Mouse (Mus musculus): ENCODE measurements around the gene Sfrp2. TPM values are rescaled to one million over a fixed set of nuclear protein-coding genes. Genes with fewer than 3 reads are reported as not detected.
A peak's percentile ranks its signal among the peaks of the same experiment; 100 is the strongest.

Gene Sfrp2
- polyA plus RNA-seq, 1 experiment from 2014 or later = 27.7 TPM

- 45% methylated on average over 11 of the region's 11 CpGs for WGBS
- DNase-seq (ENCODE audit: low spot score) (no peak), ATAC-seq (replicated peaks; ENCODE audit: low FRiP score) (no peak)
Observed at GRCm38 (mm10) chr3:83783716-83784469, 17.8 kb downstream of the Sfrp2 start.

GRCm38 (mm10) chr3:83784726-83785125 is 18.6 kb downstream of the Sfrp2 start:
- ATAC-seq (replicated peaks; ENCODE audit: low FRiP score) (no peak), DNase-seq (ENCODE audit: low spot score) (no peak)

More at GRCm38 (mm10) chr3:83783716-83784469, 17.8 kb downstream of the Sfrp2 start:
- Histone ChIP-seq H3K27ac (ENCODE audit: low read depth, low read length) (no peak overlapping the region), H3K36me3 (ENCODE audit: control insufficient read depth, insufficient read depth, low read length) (no peaks in the 10 kb centered on the region), H3K4me2 (no peak overlapping the region), H3K27me3 (replicated peaks; ENCODE audit: control insufficient read depth, insufficient read depth, low read length) (peaks cover 5% of the 10 kb centered on the region), H3K9ac (ENCODE audit: low read depth, low read length) (no peak overlapping the region), H3K4me1 (replicated peaks; ENCODE audit: control insufficient read depth, insufficient read depth, low read length) (no peaks in the 10 kb centered on the region), H3K9me3 (ENCODE audit: control insufficient read depth, low read length) (no peaks in the 10 kb centered on the region), H3K4me3 (ENCODE audit: low read depth, low read length) (no peak overlapping the region)

GRCm38 (mm10) chr3:83787086-83787485 is 21.0 kb downstream of the Sfrp2 start:
- Histone ChIP-seq H3K36me3 (ENCODE audit: control insufficient read depth, insufficient read depth, low read length) (no peaks in the 10 kb centered on the region), H3K9ac (ENCODE audit: low read depth, low read length) (no peak overlapping the region), H3K27ac (ENCODE audit: low read depth, low read length) (no peak overlapping the region), H3K4me1 (replicated peaks; ENCODE audit: control insufficient read depth, insufficient read depth, low read length) (no peaks in the 10 kb centered on the region), H3K4me3 (ENCODE audit: low read depth, low read length) (no peak overlapping the region), H3K9me3 (ENCODE audit: control insufficient read depth, low read length) (no peaks in the 10 kb centered on the region), H3K27me3 (replicated peaks; ENCODE audit: control insufficient read depth, insufficient read depth, low read length) (peaks cover 15% of the 10 kb centered on the region), H3K4me2 (no peak overlapping the region)
- no peak for DNase-seq (ENCODE audit: low spot score)
- no peak for ATAC-seq (replicated peaks; ENCODE audit: low FRiP score)
- 72% methylated on average over 2 of the region's 2 CpGs for WGBS

More at GRCm38 (mm10) chr3:83784726-83785125, 18.6 kb downstream of the Sfrp2 start:
- no peaks in the 10 kb centered on the region for H3K36me3 ChIP-seq (ENCODE audit: control insufficient read depth, insufficient read depth, low read length)
- H3K27me3 ChIP-seq (replicated peaks; ENCODE audit: control insufficient read depth, insufficient read depth, low read length) = peaks cover 12% of the 10 kb centered on the region
- H3K4me3 ChIP-seq (ENCODE audit: low read depth, low read length) = no peak overlapping the region
- H3K4me1 ChIP-seq (replicated peaks; ENCODE audit: control insufficient read depth, insufficient read depth, low read length) = no peaks in the 10 kb centered on the region
- no peak overlapping the region for H3K4me2 ChIP-seq
- H3K27ac ChIP-seq (ENCODE audit: low read depth, low read length) = no peak overlapping the region
- no peaks in the 10 kb centered on the region for H3K9me3 ChIP-seq (ENCODE audit: control insufficient read depth, low read length)
- H3K9ac ChIP-seq (ENCODE audit: low read depth, low read length) = no peak overlapping the region
- 71% methylated on average over 3 of the region's 3 CpGs for WGBS

GRCm38 (mm10) chr3:83787776-83788305 is 21.7 kb downstream of the Sfrp2 start:
- no peak for DNase-seq (ENCODE audit: low spot score)
- 85% methylated on average over 7 of the region's 7 CpGs for WGBS
- Histone ChIP-seq H3K9me3 (ENCODE audit: control insufficient read depth, low read length) (no peaks in the 10 kb centered on the region), H3K4me2 (no peak overlapping the region), H3K9ac (ENCODE audit: low read depth, low read length) (no peak overlapping the region), H3K36me3 (ENCODE audit: control insufficient read depth, insufficient read depth, low read length) (no peaks in the 10 kb centered on the region), H3K27me3 (replicated peaks; ENCODE audit: control insufficient read depth, insufficient read depth, low read length) (peaks cover 15% of the 10 kb centered on the region), H3K4me1 (replicated peaks; ENCODE audit: control insufficient read depth, insufficient read depth, low read length) (no peaks in the 10 kb centered on the region), H3K27ac (ENCODE audit: low read depth, low read length) (no peak overlapping the region), H3K4me3 (ENCODE audit: low read depth, low read length) (no peak overlapping the region)
- no peak for ATAC-seq (replicated peaks; ENCODE audit: low FRiP score)

GRCm38 (mm10) chr3:83789651-83790451 is 23.7 kb downstream of the Sfrp2 start:
- no peaks in the 10 kb centered on the region for H3K9me3 ChIP-seq (ENCODE audit: control insufficient read depth, low read length)
- 0 out of 2 replicates have a peak overlapping the region, but pooled peaks have one; percentile 7 for H3K9ac ChIP-seq (ENCODE audit: low read depth, low read length)
- peak overlapping the region; percentile 64 for H3K4me2 ChIP-seq
- H3K4me1 ChIP-seq (replicated peaks; ENCODE audit: control insufficient read depth, insufficient read depth, low read length) = no peaks in the 10 kb centered on the region
- peak overlapping the region; percentile 57 for H3K4me3 ChIP-seq (ENCODE audit: low read depth, low read length)
- H3K27ac ChIP-seq (ENCODE audit: low read depth, low read length) = no peak overlapping the region
- ATAC-seq (replicated peaks; ENCODE audit: low FRiP score) (peak; percentile 36), DNase-seq (ENCODE audit: low spot score) (peak; percentile 52)
- no peaks in the 10 kb centered on the region for H3K36me3 ChIP-seq (ENCODE audit: control insufficient read depth, insufficient read depth, low read length)
- WGBS = 2% methylated on average over 44 of the region's 44 CpGs
- peaks cover 15% of the 10 kb centered on the region for H3K27me3 ChIP-seq (replicated peaks; ENCODE audit: control insufficient read depth, insufficient read depth, low read length)

- no peaks in the 10 kb centered on the region for H3K36me3 ChIP-seq (ENCODE audit: control insufficient read depth, insufficient read depth, low read length)
- no peak overlapping the region for H3K27ac ChIP-seq (ENCODE audit: low read depth, low read length)
- no peak overlapping the region for H3K4me2 ChIP-seq
- no peak overlapping the region for H3K4me3 ChIP-seq (ENCODE audit: low read depth, low read length)
- no peak for DNase-seq (ENCODE audit: low spot score)
- H3K27me3 ChIP-seq (replicated peaks; ENCODE audit: control insufficient read depth, insufficient read depth, low read length) = peaks cover 15% of the 10 kb centered on the region
- H3K9ac ChIP-seq (ENCODE audit: low read depth, low read length) = no peak overlapping the region
- no peaks in the 10 kb centered on the region for H3K4me1 ChIP-seq (replicated peaks; ENCODE audit: control insufficient read depth, insufficient read depth, low read length)
- H3K9me3 ChIP-seq (ENCODE audit: control insufficient read depth, low read length) = no peaks in the 10 kb centered on the region
- 72% methylated on average over 3 of the region's 3 CpGs for WGBS
- ATAC-seq (replicated peaks; ENCODE audit: low FRiP score) = no peak
Observed at GRCm38 (mm10) chr3:83791444-83791843, 25.3 kb downstream of the Sfrp2 start.

- no peaks in the 10 kb centered on the region for H3K27me3 ChIP-seq (replicated peaks; ENCODE audit: control insufficient read depth, insufficient read depth, low read length)
- H3K27ac ChIP-seq (ENCODE audit: low read depth, low read length) = no peak overlapping the region
- no peak for ATAC-seq (replicated peaks; ENCODE audit: low FRiP score)
- DNase-seq (ENCODE audit: low spot score) = no peak
- WGBS = 72% methylated on average over 6 of the region's 6 CpGs
- no peaks in the 10 kb centered on the region for H3K36me3 ChIP-seq (ENCODE audit: control insufficient read depth, insufficient read depth, low read length)
- no peak overlapping the region for H3K4me2 ChIP-seq
- H3K4me1 ChIP-seq (replicated peaks; ENCODE audit: control insufficient read depth, insufficient read depth, low read length) = no peaks in the 10 kb centered on the region
- H3K9ac ChIP-seq (ENCODE audit: low read depth, low read length) = no peak overlapping the region
- peaks cover 2% of the 10 kb centered on the region; the same call in 1 of the 2 replicates for H3K9me3 ChIP-seq (ENCODE audit: control insufficient read depth, low read length)
- H3K4me3 ChIP-seq (ENCODE audit: low read depth, low read length) = no peak overlapping the region
Observed at GRCm38 (mm10) chr3:83797098-83797497, 31.0 kb downstream of the Sfrp2 start.

- Histone ChIP-seq H3K36me3 (ENCODE audit: control insufficient read depth, insufficient read depth, low read length) (no peaks in the 10 kb centered on the region), H3K9me3 (ENCODE audit: control insufficient read depth, low read length) (peaks cover 2% of the 10 kb centered on the region; the same call in 1 of the 2 replicates), H3K4me1 (replicated peaks; ENCODE audit: control insufficient read depth, insufficient read depth, low read length) (no peaks in the 10 kb centered on the region), H3K27me3 (replicated peaks; ENCODE audit: control insufficient read depth, insufficient read depth, low read length) (no peaks in the 10 kb centered on the region), H3K27ac (ENCODE audit: low read depth, low read length) (no peak overlapping the region), H3K4me3 (ENCODE audit: low read depth, low read length) (no peak overlapping the region), H3K9ac (ENCODE audit: low read depth, low read length) (no peak overlapping the region), H3K4me2 (no peak overlapping the region; the same call in 1 of the 2 replicates)
- 3% methylated on average over 10 of the region's 10 CpGs for WGBS
- DNase-seq (ENCODE audit: low spot score) (peak; percentile 42), ATAC-seq (replicated peaks; ENCODE audit: low FRiP score) (no peak)
Observed at GRCm38 (mm10) chr3:83797828-83798227, 31.7 kb downstream of the Sfrp2 start.

Data from liver, embryonic 11.5 days (tissue).